Mouse (Mus musculus) liver, adult 2 months (tissue): Measurements from ENCODE around the gene Cenpa. TPM values are rescaled to one million over a fixed set of nuclear protein-coding genes. Genes with fewer than 3 reads are reported as not detected.

Experiments
- DNase-seq: peaks from one replicate; pipeline ENCODE4 v3.0.0-alpha.2; 2011; ENCODE audit warnings: low read depth, low spot score; ENCODE audit errors: extremely low read depth
- H3K27ac ChIP-seq: fragments of 200-500 bp; replicated peaks from 2 replicates; pipeline ENCODE4 v1.5.1; 2012; ENCODE audit warnings: low read depth, mild to moderate bottlenecking, control low read depth, inconsistent platforms, low read length; ENCODE audit not compliant: insufficient read depth
- H3K27me3 ChIP-seq: fragments of 200-500 bp; 2 replicates; pipeline ENCODE4 v1.6.1; 2012; ENCODE audit warnings: mild to moderate bottlenecking, moderate library complexity, low read length, inconsistent platforms; ENCODE audit not compliant: control insufficient read depth, insufficient read depth
- H3K36me3 ChIP-seq: fragments of 200-500 bp; 2 replicates; pipeline ENCODE4 v1.6.1; 2012; ENCODE audit warnings: low read length, inconsistent platforms; ENCODE audit not compliant: control insufficient read depth, insufficient read depth
- H3K4me1 ChIP-seq: fragments of 200-500 bp; 2 replicates; pipeline ENCODE4 v1.6.1; 2011; ENCODE audit warnings: low read length; ENCODE audit not compliant: control insufficient read depth, insufficient read depth
- H3K4me3 ChIP-seq: fragments of 200-500 bp; 2 replicates; pipeline ENCODE4 v1.5.1; 2011; ENCODE audit warnings: low read depth, mild to moderate bottlenecking, control low read depth, low read length, moderate library complexity; ENCODE audit not compliant: insufficient read depth
- H3K79me2 ChIP-seq: fragments of 200-500 bp; 2 replicates; pipeline ENCODE4 v1.6.1; 2012; ENCODE audit warnings: inconsistent platforms, mild to moderate bottlenecking, low read length, moderate library complexity; ENCODE audit not compliant: control insufficient read depth, insufficient read depth
- H3K9ac ChIP-seq: fragments of 200-500 bp; 2 replicates; pipeline ENCODE4 v1.6.1; 2012; ENCODE audit warnings: low read depth, mild to moderate bottlenecking, control low read depth, inconsistent platforms, low read length
- CTCF ChIP-seq: fragments of 200-500 bp; IDR thresholded peaks from 2 replicates; pipeline ENCODE4 v1.5.1; 2011; ENCODE audit warnings: low read depth, low read length, control low read depth
- POLR2A ChIP-seq: fragments of 200-500 bp; IDR thresholded peaks from 2 replicates; pipeline ENCODE4 v1.6.1; 2011; ENCODE audit warnings: low read length, control low read depth; ENCODE audit not compliant: insufficient read depth; ENCODE audit errors: extremely low read depth
- WGBS: fragments of 180-500 bp; shearing (Covaris S2); methylation state at CpG from one replicate; pipeline ENCODE4 v1.1.7; 2018; 5-methylcytosine and 5-hydroxymethylcytosine counted together
- polyA plus RNA-seq: library from polyadenylated mRNA; depleted of rRNA; stranded (reverse); fragments of >200 nt; gene quantifications from 2 replicates; pipeline ENCODE4 v1.2.3, GENCODE M21; 2012; rRNA removed
- total RNA-seq: library from RNA; depleted of rRNA; stranded (reverse); fragments of >200 nt; gene quantifications from 2 replicates; pipeline ENCODE4 v1.2.3, GENCODE M21; 2014; rRNA removed

Gene Cenpa
- total RNA-seq = 5.3 and 6.8 TPM in 2 replicates
- polyA plus RNA-seq = 5.7 and 8.0 TPM in 2 replicates

DNA sequence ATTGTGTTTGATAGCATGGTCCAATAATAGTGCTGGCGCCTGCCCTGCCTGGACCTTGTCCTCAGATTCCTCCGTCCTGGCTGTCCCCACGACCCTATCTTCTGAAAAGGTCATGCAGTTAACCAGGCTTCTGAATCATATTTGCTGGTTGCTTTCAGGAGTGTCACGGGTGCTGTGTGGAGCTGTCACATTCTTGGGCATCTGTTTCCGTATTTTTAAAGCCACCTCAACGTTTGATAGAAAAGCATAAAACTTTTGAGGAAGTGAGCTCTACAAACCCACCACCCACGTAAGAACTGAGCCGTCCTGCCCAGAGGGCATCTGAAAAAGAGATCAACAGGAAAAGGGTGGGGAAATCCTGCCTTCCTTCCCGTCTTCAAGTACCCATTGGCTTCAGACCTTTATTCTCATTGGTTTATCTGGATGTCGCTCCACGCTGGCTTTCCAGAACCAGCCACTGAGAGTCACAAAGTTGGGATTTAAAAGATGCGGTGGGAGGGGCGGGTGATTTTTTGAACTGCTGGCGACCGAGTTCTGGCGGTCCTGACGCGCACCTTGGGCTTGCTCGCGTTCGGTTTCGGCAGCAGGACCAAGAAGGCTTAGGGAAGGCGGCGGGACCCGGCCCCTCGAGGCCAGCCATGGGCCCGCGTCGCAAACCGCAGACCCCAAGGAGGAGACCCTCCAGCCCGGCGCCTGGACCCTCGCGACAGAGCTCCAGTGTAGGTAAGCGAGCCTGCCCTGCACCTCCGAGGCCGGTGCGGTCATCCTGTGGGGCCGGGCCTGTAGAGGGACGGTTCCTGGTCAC is at the start of gene Cenpa:
Gene Cenpa, plus strand, starts transcription at position 387 of the 805 bp plus-strand sequence.
- DNase-seq = peak; percentile 98
- TF ChIP-seq CTCF (no peak), POLR2A (0 out of 2 replicates have a peak, but pooled peaks have one; percentile 21)
- WGBS = under 1% methylated on average over 40 of the region's 40 CpGs

DNA sequence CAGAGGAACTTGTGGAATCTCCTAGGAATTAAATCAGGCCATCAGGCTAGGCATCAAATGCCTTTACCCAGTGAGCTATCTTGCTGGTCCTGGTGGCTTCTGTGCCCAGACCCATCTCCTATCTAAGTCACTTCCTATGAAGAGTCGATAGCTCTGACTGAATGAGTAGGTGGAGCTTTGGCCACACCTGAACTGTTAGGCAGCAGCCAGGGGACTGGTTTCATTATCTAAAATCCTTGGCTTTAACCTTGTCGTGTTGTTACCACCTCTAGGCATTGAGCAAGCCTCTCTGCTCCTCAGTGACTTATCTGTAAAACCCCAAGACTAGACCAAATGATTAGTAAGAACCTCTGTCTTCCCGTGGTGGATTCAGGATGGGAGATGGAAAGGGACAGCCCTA is 49.2 kb upstream of the Cenpa start:
- Histone ChIP-seq H3K27me3 (peaks cover 6% of the 10 kb centered on the region), H3K4me1 (peaks cover 25% of the 10 kb centered on the region), H3K36me3 (no peaks in the 10 kb centered on the region), H3K9ac (peak overlapping the region; percentile 46), H3K4me3 (0 out of 2 replicates have a peak overlapping the region, but pooled peaks have one; percentile 13), H3K79me2 (no peaks in the 10 kb centered on the region), H3K27ac (peak overlapping the region; percentile 87)
- TF ChIP-seq CTCF = no peak
- no peak for TF ChIP-seq POLR2A
- peak; percentile 89 for DNase-seq
- WGBS = 9% methylated on average over 3 of the region's 3 CpGs

More for the DNA sequence above, at the start of gene Cenpa:
- Histone ChIP-seq H3K4me3 (peak within 1 kb of the TSS; percentile 71), H3K4me1 (peaks cover 4% of the 10 kb centered on the region), H3K27me3 (no peaks in the 10 kb centered on the region), H3K79me2 (peaks cover 2% of the 10 kb centered on the region; the same call in 1 of the 2 replicates), H3K9ac (peak within 1 kb of the TSS; percentile 78), H3K27ac (peak within 1 kb of the TSS; percentile 91), H3K36me3 (no peaks in the 10 kb centered on the region)

DNA sequence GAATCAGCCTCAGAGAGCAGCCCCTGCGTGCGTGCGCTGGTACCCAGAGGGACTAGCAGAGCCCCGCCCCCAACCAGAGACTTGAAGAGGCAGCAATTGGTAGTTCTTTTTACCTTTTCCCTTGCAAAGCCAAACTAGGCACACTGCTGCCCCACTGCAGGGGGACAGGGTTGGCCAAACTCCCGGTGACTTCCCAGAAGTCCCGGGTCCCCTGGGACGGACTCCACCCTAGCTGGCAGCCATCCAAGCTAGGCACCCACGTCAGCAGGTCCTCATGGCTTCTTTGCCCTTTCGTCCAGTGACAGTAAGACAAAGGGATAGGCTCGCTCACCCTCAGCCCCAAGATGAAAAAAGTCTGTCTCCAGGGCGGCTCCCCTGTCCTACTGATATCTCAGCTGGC is 48.7 kb upstream of the Cenpa start:
- H3K4me3 ChIP-seq = peak overlapping the region; percentile 13; the same call in 1 of the 2 replicates
- peak overlapping the region; percentile 87 for H3K27ac ChIP-seq
- peaks cover 9% of the 10 kb centered on the region for H3K27me3 ChIP-seq
- peaks cover 25% of the 10 kb centered on the region for H3K4me1 ChIP-seq
- 6% methylated on average over 11 of the region's 11 CpGs for WGBS
- no peak for TF ChIP-seq CTCF
- no peak for TF ChIP-seq POLR2A
- peak overlapping the region; percentile 46 for H3K9ac ChIP-seq
- H3K36me3 ChIP-seq = no peaks in the 10 kb centered on the region
- H3K79me2 ChIP-seq = no peaks in the 10 kb centered on the region
- peak; percentile 85 for DNase-seq

DNA sequence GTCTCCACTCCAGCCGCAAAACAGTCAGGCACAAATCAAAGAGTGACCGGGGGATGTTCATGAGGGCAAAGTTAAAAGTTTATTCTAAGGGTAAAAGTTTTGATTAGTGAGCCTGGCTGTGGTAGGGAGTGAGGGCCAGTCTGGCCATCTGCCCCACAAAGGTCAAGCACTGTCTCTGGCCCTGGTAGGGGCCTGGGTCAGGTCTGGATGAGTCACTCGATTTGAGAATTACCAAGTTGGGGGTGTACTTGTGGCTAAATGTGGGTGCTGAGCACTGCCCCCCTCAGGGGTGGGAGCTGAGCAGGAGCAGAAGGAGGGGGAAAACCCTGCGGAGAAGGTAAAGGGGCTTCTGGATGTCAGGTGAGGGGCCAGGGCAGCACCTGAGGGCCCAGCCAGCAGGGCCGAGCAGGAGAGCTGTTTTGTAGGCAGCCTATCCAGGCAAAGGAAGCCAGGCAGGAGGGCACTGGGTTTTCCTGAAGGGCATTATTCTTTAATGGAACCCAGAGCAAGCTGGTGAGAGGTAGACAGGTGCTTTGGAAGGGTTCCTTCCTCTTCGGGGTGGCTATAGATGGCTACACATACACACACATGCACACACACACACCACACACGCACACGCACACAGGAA is 48.1 kb upstream of the Cenpa start:
- peak overlapping the region; percentile 87 for H3K27ac ChIP-seq

DNA sequence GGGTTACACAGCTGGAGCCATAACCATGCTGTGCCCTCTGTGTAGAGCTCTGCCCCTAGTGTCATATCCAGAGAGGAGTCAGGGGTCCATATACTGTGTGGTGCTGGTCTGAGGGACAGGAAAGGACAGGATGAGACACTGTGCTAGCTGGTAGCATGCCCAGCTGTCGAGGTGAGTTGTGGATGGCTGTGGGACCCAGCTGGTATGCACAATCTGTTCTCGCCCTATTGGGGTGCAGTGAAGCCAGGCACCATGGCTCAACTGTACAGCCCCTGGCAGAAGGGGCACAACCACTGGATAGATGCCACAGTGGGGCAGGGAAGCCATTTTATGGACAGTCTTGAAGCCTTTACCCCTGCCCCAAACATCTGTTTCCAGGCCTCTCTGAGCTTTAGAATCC is 47.4 kb upstream of the Cenpa start:
- Histone ChIP-seq H3K27me3 (peaks cover 9% of the 10 kb centered on the region), H3K4me1 (peaks cover 25% of the 10 kb centered on the region), H3K79me2 (no peaks in the 10 kb centered on the region), H3K36me3 (no peaks in the 10 kb centered on the region), H3K4me3 (no peak overlapping the region), H3K9ac (no peak overlapping the region), H3K27ac (no peak overlapping the region)
- 97% methylated on average over 2 of the region's 2 CpGs for WGBS
- TF ChIP-seq CTCF = no peak
- no peak for TF ChIP-seq POLR2A
- no peak for DNase-seq

More for the DNA sequence above, 48.1 kb upstream of the Cenpa start:
- Histone ChIP-seq H3K27me3 (peaks cover 9% of the 10 kb centered on the region), H3K36me3 (no peaks in the 10 kb centered on the region), H3K9ac (peak overlapping the region; percentile 10; the same call in 1 of the 2 replicates), H3K79me2 (no peaks in the 10 kb centered on the region), H3K4me1 (peaks cover 25% of the 10 kb centered on the region), H3K4me3 (no peak overlapping the region)
- WGBS = 47% methylated on average over 8 of the region's 8 CpGs
- TF ChIP-seq POLR2A (no peak), CTCF (no peak)
- DNase-seq = peak; percentile 89
